Mouse (Mus musculus) right cerebral cortex, postnatal 4 days (tissue): ENCODE measurements around the gene Rmdn2.

ENCODE experiments used
- DNase-seq: peaks from one replicate; pipeline ENCODE4 v3.0.0-alpha.2; 2022

Rmdn2 gene

GRCm38 (mm10) chr17:79710246-79710842 lies 98.7 kb downstream of the Rmdn2 start:
- no peak for DNase-seq

- no peak for DNase-seq
Measured at GRCm38 (mm10) chr17:79711944-79712343, 100.3 kb downstream of the Rmdn2 start.

- no peak for DNase-seq
Measured at GRCm38 (mm10) chr17:79712536-79712935, 100.9 kb downstream of the Rmdn2 start.

DNA sequence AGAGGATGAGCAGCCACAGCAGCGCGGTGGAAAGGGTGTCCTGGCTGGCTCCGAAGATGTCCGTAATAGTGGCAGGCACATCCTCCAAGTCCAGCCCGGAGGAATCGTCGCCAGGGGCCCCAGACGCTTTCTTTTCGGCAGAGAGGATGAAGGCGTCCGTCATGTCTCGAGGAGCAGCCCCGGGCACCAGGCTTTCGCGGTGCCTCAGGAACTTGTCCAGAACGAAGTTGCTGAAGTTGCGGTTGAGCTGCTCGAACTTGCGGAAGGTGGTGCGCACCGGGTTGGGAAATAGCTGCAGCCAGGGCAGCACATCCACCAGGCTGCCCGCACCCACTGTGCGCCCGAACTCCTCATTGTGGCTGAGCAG lies 101.6 kb downstream of the Rmdn2 start:
- no peak for DNase-seq

- peak; percentile 28 for DNase-seq
Measured at GRCm38 (mm10) chr17:79713643-79714367, 102.1 kb downstream of the Rmdn2 start.

- no peak for DNase-seq
Measured at GRCm38 (mm10) chr17:79714368-79714895, 102.8 kb downstream of the Rmdn2 start.

- DNase-seq = no peak
Measured at GRCm38 (mm10) chr17:79714931-79715637, 103.4 kb downstream of the Rmdn2 start, which contains the start of gene Cyp1b1. Cyp1b1 (minus strand) TSS chr17:79715061.

GRCm38 (mm10) chr17:79715649-79716143 lies 104.0 kb downstream of the Rmdn2 start:
- DNase-seq = peak; percentile 88

DNA sequence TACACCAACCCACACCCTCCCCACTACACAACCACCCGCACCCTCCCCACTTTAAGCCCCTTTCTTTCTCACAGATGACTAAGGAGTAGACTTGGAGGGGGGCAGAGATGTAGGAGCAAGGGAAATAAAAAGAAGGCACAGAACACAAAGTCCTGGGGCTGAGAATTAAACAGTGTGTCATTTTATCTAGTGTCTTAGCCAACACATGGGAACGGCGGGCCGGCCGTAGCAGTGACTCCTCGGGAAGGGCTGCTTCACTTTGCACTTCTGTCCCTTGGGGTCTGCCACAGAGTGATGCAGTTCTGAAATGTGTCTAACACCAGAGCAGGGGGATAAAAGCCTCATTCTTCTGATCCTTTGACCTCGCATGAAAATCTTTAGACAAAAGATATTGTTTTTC lies 109.0 kb downstream of the Rmdn2 start:
- DNase-seq = no peak

GRCm38 (mm10) chr17:79726613-79727012 lies 115.0 kb downstream of the Rmdn2 start:
- DNase-seq = no peak

DNA sequence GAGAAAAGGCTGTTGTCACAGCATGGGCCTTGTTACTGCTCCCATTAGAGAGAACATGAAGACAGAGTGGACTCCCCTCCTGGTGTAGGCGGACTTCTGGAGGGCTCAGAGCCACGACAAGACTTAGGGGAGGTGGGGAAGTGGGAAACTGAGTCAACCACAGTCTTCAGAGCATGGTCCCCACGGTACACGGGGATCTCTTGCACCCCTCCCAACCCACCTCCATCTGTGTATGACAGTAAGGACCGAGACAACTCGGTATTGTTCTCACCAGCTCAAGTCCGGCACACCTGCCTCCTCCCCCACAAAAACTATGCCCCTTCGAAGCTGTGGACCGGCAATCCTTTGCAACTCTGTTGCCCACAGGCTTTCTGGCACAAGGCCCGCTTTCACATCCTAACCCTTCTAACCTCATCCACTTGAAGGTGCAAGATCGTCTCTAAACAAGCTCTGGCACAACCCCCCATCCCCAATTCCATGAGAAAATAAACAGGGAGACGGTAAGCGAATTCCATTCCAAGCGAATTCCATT lies 116.5 kb downstream of the Rmdn2 start:
- no peak for DNase-seq

DNA sequence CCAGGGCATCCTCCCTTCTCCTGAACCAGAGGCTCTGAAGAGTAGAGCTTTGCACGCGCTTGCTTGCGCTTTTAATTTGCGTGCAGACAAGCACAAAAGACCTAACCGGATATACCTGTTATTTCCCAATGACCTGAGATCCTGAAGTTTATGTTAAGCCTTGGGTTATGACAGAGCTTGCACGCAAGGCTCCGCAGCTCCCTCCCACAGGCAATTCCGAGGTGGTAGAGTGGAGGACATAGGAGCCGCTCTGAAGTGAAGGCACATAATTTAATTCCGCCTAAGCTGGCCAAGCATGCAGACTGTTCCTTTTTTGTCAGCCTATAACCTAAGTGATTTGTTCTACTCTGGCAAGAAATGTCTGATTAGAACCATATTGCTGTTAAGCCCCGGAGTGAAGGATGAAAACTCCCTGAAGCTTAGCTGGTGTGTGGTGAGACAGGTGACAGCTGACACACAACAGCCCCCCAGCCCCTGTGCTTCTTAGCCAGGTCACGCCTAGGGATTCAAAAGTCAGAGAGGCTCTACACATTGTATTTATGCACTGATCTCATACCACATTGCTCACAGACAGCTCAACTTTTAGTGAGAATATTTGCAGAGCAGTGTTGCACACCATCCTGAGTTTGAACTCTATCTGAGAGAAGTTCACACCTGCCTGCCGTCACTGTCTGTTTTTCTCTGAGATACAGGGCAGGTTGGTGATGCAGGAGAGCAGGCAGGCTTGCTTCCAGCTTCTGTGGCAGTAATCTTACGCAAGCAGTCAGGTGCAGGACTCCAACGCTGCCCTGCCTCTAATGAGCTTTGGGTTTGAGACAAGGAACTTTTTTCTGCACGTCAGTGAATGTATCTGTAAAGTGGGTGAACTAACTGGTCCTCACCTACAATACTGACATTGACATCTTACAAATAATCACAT lies 117.2 kb downstream of the Rmdn2 start:
- DNase-seq = no peak

- no peak for DNase-seq
Measured at GRCm38 (mm10) chr17:79730988-79731387, 119.3 kb downstream of the Rmdn2 start.

GRCm38 (mm10) chr17:79733039-79733438 lies 121.4 kb downstream of the Rmdn2 start:
- no peak for DNase-seq

- DNase-seq = no peak
Measured at GRCm38 (mm10) chr17:79737598-79737997, 125.9 kb downstream of the Rmdn2 start.

GRCm38 (mm10) chr17:79738847-79739498 lies 127.3 kb downstream of the Rmdn2 start:
- DNase-seq = no peak

- DNase-seq = no peak
Measured at GRCm38 (mm10) chr17:79742635-79743034, 131.0 kb downstream of the Rmdn2 start.
